Mouse (Mus musculus) heart, embryonic 10.5 days (tissue): ENCODE data around the gene Gcdh. TPM values are rescaled to one million over a fixed set of nuclear protein-coding genes. Genes with fewer than 3 reads are reported as not detected.

ENCODE experiments used
- DNase-seq: peaks from one replicate; pipeline ENCODE4 v3.0.0-alpha.2; 2017; ENCODE audit warnings: low spot score
- H3K27ac ChIP-seq: fragments of 300-500 bp; sonication (generic); 2 replicates; pipeline ENCODE4 v1.5.1; 2016; ENCODE audit warnings: mild to moderate bottlenecking
- H3K27me3 ChIP-seq: fragments of 300-500 bp; sonication (generic); 2 replicates; pipeline ENCODE4 v1.6.1; 2016; ENCODE audit warnings: mild to moderate bottlenecking; ENCODE audit not compliant: poor library complexity, insufficient read depth, severe bottlenecking
- H3K36me3 ChIP-seq: fragments of 300-500 bp; sonication (generic); 2 replicates; pipeline ENCODE4 v1.6.1; 2016; ENCODE audit warnings: mild to moderate bottlenecking, moderate library complexity
- H3K4me1 ChIP-seq: fragments of 300-500 bp; sonication (generic); 2 replicates; pipeline ENCODE4 v1.6.1; 2016; ENCODE audit warnings: mild to moderate bottlenecking
- H3K4me3 ChIP-seq: fragments of 300-500 bp; sonication (generic); 2 replicates; pipeline ENCODE4 v1.5.1; 2016; ENCODE audit warnings: mild to moderate bottlenecking, moderate library complexity
- H3K9me3 ChIP-seq: fragments of 300-500 bp; sonication (generic); 2 replicates; pipeline ENCODE4 v1.6.1; 2016; ENCODE audit warnings: mild to moderate bottlenecking, moderate library complexity
- WGBS: fragments of 180-500 bp; shearing (Covaris S2); methylation state at CpG from one replicate; pipeline ENCODE4 v1.1.7; 2016; 5-methylcytosine and 5-hydroxymethylcytosine counted together
- polyA plus RNA-seq: library from polyadenylated mRNA; unstranded; fragments of >200 nt; fragmentation: Nextera tagmentation; extraction: Ambion mirVana; gene quantifications from 2 replicates; pipeline ENCODE4 v1.2.1, GENCODE M21; 2016

Gcdh gene
- polyA plus RNA-seq, 1 experiment from 2014 or later = 43.8 TPM

- Histone ChIP-seq H3K4me1 (no peaks in the 10 kb centered on the region), H3K36me3 (peaks cover 3% of the 10 kb centered on the region; the same call in 1 of the 2 replicates), H3K27ac (no peak overlapping the region), H3K27me3 (no peaks in the 10 kb centered on the region), H3K4me3 (no peak overlapping the region), H3K9me3 (no peaks in the 10 kb centered on the region)
- DNase-seq = no peak
- WGBS = 71% methylated on average over 1 of the region's 1 CpGs
These were observed 14.8 kb downstream of the Gcdh start for GRCm38 (mm10) chr8:84878915-84879314.

DNA sequence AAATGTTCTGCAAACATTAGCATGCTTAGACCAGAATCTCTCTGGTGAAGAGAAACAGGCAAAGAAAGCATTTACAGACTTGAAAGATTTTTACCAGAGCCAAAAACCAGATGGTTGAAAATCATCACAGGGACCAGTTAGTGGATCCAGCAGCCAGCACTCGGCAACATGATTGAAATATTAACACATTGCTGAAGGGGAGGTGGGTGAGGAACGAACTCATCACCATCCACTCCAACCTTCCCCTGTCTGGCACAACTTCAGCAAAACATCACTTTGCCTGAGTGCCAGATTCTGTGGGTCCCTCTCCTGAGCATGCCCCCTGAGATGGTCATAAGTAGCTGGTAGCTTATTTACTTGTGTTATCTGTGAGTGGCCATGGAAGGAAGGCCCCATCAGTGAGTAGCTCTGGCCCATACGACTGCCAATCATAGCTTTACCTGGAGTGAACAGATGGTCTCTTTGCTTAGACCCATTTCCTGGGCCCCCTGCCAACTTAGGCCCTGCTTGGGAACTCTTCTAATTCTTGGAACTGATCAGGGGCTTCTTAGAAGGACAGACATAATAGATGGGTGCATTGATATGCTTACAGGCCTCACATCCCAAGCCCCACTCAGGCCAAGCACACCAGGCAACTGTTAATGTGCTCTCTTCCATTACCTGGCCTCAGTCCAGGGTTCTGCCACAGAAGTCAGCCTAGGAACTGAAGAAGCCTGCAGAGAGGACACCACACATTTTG lies 16.3 kb downstream of the Gcdh start:
- WGBS = 83% methylated on average over 3 of the region's 3 CpGs
- Histone ChIP-seq H3K36me3 (peaks cover 3% of the 10 kb centered on the region; the same call in 1 of the 2 replicates), H3K4me1 (peaks cover 4% of the 10 kb centered on the region), H3K27ac (no peak overlapping the region), H3K9me3 (no peaks in the 10 kb centered on the region), H3K27me3 (peaks cover 7% of the 10 kb centered on the region; the same call in 1 of the 2 replicates), H3K4me3 (no peak overlapping the region)
- no peak for DNase-seq

DNA sequence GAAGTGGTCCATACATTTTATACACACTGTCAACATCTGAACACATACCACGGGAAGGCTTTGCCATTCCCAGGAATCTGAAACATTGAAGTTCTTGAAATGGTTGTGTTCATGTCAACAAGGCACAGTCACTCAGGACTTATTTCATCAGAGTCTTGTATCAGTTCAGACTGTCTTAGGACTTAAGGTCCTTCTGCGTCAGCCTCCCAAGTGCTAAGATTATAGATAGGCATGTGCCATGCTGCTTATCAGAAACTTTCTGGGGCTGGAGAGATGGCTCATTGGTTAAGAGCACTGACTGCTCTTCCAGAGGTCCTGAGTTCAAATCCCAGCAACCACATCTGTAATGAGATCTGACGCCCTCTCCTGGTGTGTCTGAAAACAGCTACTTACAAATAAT lies 19.4 kb downstream of the Gcdh start:
- Histone ChIP-seq H3K9me3 (no peaks in the 10 kb centered on the region), H3K36me3 (peaks cover 8% of the 10 kb centered on the region), H3K4me1 (peaks cover 12% of the 10 kb centered on the region), H3K27ac (no peak overlapping the region), H3K27me3 (peaks cover 10% of the 10 kb centered on the region; the same call in 1 of the 2 replicates), H3K4me3 (no peak overlapping the region)
- no peak for DNase-seq
- 81% methylated on average over 3 of the region's 3 CpGs for WGBS

GRCm38 (mm10) chr8:84873016-84873415 lies 20.7 kb downstream of the Gcdh start:
- H3K36me3 ChIP-seq = peaks cover 21% of the 10 kb centered on the region
- peaks cover 14% of the 10 kb centered on the region for H3K4me1 ChIP-seq
- H3K4me3 ChIP-seq = peak overlapping the region; percentile 63
- 72% methylated on average over 4 of the region's 4 CpGs for WGBS
- peaks cover 10% of the 10 kb centered on the region; the same call in 1 of the 2 replicates for H3K27me3 ChIP-seq
- H3K9me3 ChIP-seq = no peaks in the 10 kb centered on the region
- H3K27ac ChIP-seq = peak overlapping the region; percentile 88; the same call in 1 of the 2 replicates
- DNase-seq = no peak

DNA sequence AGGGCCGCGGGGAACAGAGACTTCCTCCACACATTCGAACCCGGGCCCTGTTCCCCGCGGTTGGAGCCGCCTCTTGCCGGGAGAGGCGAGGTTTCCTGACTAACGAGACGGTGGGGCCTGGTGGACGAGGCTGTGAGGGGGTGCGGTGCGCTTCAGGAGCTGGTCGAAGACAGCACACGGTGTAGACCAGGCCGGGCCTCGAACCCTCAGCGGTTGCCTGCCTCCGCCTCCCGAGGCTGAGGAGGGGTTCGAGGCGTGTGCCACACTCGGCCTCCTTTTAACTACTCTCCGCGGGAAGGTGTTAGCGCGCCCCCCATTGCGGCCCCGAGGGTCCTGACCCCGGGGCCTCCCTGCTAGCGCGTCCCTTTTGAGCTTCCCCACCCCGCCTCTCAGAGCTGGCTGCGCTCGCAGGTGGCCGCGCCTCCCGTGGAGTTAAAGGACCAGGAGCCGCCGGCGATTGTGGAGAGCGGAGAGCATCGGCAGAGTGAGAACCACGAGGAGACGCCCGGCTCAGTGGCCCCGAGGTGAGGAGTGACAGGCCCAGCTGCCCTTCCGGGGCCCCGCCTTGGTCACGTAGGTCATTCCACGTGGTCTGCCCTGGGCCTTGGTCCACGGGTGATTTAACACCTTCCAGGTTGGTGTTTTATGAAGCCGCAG lies 21.3 kb downstream of the Gcdh start:
- DNase-seq = peak; percentile 79
- peaks cover 10% of the 10 kb centered on the region; the same call in 1 of the 2 replicates for H3K27me3 ChIP-seq
- peak overlapping the region; percentile 88 for H3K27ac ChIP-seq
- H3K4me3 ChIP-seq = peak overlapping the region; percentile 63
- no peaks in the 10 kb centered on the region for H3K9me3 ChIP-seq
- 3% methylated on average over 54 of the region's 54 CpGs for WGBS
- peaks cover 14% of the 10 kb centered on the region for H3K4me1 ChIP-seq
- peaks cover 27% of the 10 kb centered on the region for H3K36me3 ChIP-seq

GRCm38 (mm10) chr8:84871376-84872308 lies 22.1 kb downstream of the Gcdh start, which contains the start of gene Syce2:
Syce2 (plus strand) TSS chr8:84872111.
- H3K36me3 ChIP-seq = peaks cover 32% of the 10 kb centered on the region
- peak within 1 kb of the TSS; percentile 88 for H3K27ac ChIP-seq
- no peaks in the 10 kb centered on the region for H3K9me3 ChIP-seq
- DNase-seq = peak; percentile 90
- H3K4me1 ChIP-seq = peaks cover 14% of the 10 kb centered on the region
- peak within 1 kb of the TSS; percentile 63 for H3K4me3 ChIP-seq
- WGBS = 10% methylated on average over 46 of the region's 46 CpGs
- peaks cover 10% of the 10 kb centered on the region; the same call in 1 of the 2 replicates for H3K27me3 ChIP-seq

- H3K4me1 ChIP-seq = peaks cover 17% of the 10 kb centered on the region
- H3K27ac ChIP-seq = peak within 1 kb of the TSS; percentile 96
- under 1% methylated on average over 39 of the region's 39 CpGs for WGBS
- peak within 1 kb of the TSS; percentile 98 for H3K4me3 ChIP-seq
- no peaks in the 10 kb centered on the region for H3K9me3 ChIP-seq
- no peaks in the 10 kb centered on the region for H3K27me3 ChIP-seq
- peaks cover 31% of the 10 kb centered on the region for H3K36me3 ChIP-seq
- DNase-seq = peak; percentile 98
These were observed 36.8 kb downstream of the Gcdh start, which contains the start of gene Farsa for GRCm38 (mm10) chr8:84856864-84857441. Farsa (plus strand) TSS chr8:84856989.

- peak overlapping the region; percentile 96 for H3K27ac ChIP-seq
- peaks cover 26% of the 10 kb centered on the region for H3K36me3 ChIP-seq
- peaks cover 17% of the 10 kb centered on the region for H3K4me1 ChIP-seq
- 89% methylated on average over 3 of the region's 3 CpGs for WGBS
- no peaks in the 10 kb centered on the region for H3K9me3 ChIP-seq
- H3K27me3 ChIP-seq = no peaks in the 10 kb centered on the region
- DNase-seq = no peak
- peak overlapping the region; percentile 98 for H3K4me3 ChIP-seq
These were observed 37.3 kb downstream of the Gcdh start for GRCm38 (mm10) chr8:84856434-84856833.

GRCm38 (mm10) chr8:84847684-84848435 lies 45.9 kb downstream of the Gcdh start:
- Histone ChIP-seq H3K4me3 (peak overlapping the region; percentile 98), H3K36me3 (peaks cover 32% of the 10 kb centered on the region), H3K27ac (peak overlapping the region; percentile 97), H3K4me1 (peaks cover 26% of the 10 kb centered on the region), H3K27me3 (no peaks in the 10 kb centered on the region), H3K9me3 (no peaks in the 10 kb centered on the region)
- WGBS = 37% methylated on average over 6 of the region's 6 CpGs
- no peak for DNase-seq

GRCm38 (mm10) chr8:84846722-84847572 lies 46.8 kb downstream of the Gcdh start, which contains the start of gene Calr:
Calr (minus strand) TSS chr8:84846934.
- DNase-seq = peak; percentile 100
- Histone ChIP-seq H3K36me3 (peaks cover 41% of the 10 kb centered on the region), H3K4me3 (peak within 1 kb of the TSS; percentile 98), H3K27me3 (no peaks in the 10 kb centered on the region), H3K27ac (peak within 1 kb of the TSS; percentile 97), H3K9me3 (no peaks in the 10 kb centered on the region), H3K4me1 (peaks cover 29% of the 10 kb centered on the region)
- under 1% methylated on average over 55 of the region's 55 CpGs for WGBS
